Mouse (Mus musculus) midbrain, embryonic 15.5 days (tissue): ENCODE results near the gene Nqo1. TPM values are rescaled to one million over a fixed set of nuclear protein-coding genes. Genes with fewer than 3 reads are reported as not detected.

Source experiments
- ATAC-seq: fragments of 200-750 bp; cut with Nextera tagmentation; replicated peaks from 2 replicates; pipeline ENCODE4 v1.8.0; 2017; ENCODE audit warnings: moderate TSS enrichment
- H3K27ac ChIP-seq: fragments of 300-500 bp; sonication (generic); 2 replicates; pipeline ENCODE4 v1.5.1; 2015; ENCODE audit warnings: mild to moderate bottlenecking, inconsistent platforms
- H3K27me3 ChIP-seq: fragments of 300-500 bp; sonication (generic); replicated peaks from 2 replicates; pipeline ENCODE4 v1.6.1; 2015; ENCODE audit warnings: inconsistent platforms
- H3K36me3 ChIP-seq: fragments of 300-500 bp; sonication (generic); replicated peaks from 2 replicates; pipeline ENCODE4 v1.6.1; 2015; ENCODE audit warnings: inconsistent platforms
- H3K4me1 ChIP-seq: fragments of 300-500 bp; sonication (generic); 2 replicates; pipeline ENCODE4 v1.6.1; 2015; ENCODE audit warnings: inconsistent platforms
- H3K4me2 ChIP-seq: fragments of 300-500 bp; sonication (generic); 2 replicates; pipeline ENCODE4 v1.6.1; 2015; ENCODE audit warnings: inconsistent platforms, mild to moderate bottlenecking, moderate library complexity
- H3K4me3 ChIP-seq: fragments of 300-500 bp; sonication (generic); 2 replicates; pipeline ENCODE4 v1.5.1; 2015; ENCODE audit warnings: mild to moderate bottlenecking, inconsistent platforms
- H3K9ac ChIP-seq: fragments of 300-500 bp; sonication (generic); 2 replicates; pipeline ENCODE4 v1.6.1; 2015; ENCODE audit warnings: mild to moderate bottlenecking, inconsistent platforms
- H3K9me3 ChIP-seq: fragments of 300-500 bp; sonication (generic); 2 replicates; pipeline ENCODE4 v1.6.1; 2016; ENCODE audit warnings: inconsistent platforms
- WGBS: fragments of 180-500 bp; shearing (Covaris S2); methylation state at CpG from one replicate; pipeline ENCODE4 v1.1.7; 2015; ENCODE audit warnings: mixed read lengths; 5-methylcytosine and 5-hydroxymethylcytosine counted together
- polyA plus RNA-seq: library from polyadenylated mRNA; unstranded; fragments of >200 nt; fragmentation: Nextera tagmentation; extraction: Ambion mirVana; gene quantifications from 2 replicates; pipeline ENCODE4 v1.2.1, GENCODE M21; 2015

Gene Nqo1
- polyA plus RNA-seq, 1 experiment from 2014 or later, result 4.1 TPM

GRCm38 (mm10) chr8:107381666-107382065 is 21.3 kb downstream of the Nqo1 start:
- Histone ChIP-seq H3K9ac (no peak overlapping the region), H3K36me3 (peaks cover 11% of the 10 kb centered on the region; the same call in 1 of the 2 replicates), H3K27me3 (no peaks in the 10 kb centered on the region), H3K9me3 (no peaks in the 10 kb centered on the region), H3K4me3 (no peak overlapping the region), H3K27ac (no peak overlapping the region), H3K4me1 (no peaks in the 10 kb centered on the region), H3K4me2 (no peak overlapping the region)
- ATAC-seq, result no peak
- WGBS, result 95% methylated on average over 4 of the region's 4 CpGs

DNA sequence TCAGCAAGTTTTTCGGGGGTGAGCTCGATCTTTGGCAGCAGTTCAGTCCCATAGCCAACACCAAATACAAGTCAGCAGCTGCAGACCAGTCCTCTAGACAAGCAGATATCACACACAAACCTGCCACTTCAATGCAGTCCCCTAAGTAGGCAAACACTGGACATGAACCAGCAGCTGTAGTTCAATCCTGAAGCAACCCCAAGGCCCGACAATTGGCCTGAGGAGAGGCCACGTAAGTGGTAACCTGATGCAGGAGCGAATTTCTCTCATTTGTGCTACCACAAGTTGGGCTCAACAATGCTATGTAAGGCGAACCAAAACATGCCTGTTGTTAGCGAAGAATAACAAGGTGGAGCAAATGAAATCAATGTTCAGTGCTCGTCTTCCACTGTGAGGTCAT is 22.3 kb downstream of the Nqo1 start:
- Histone ChIP-seq H3K4me2 (no peak overlapping the region), H3K27me3 (no peaks in the 10 kb centered on the region), H3K36me3 (peaks cover 11% of the 10 kb centered on the region; the same call in 1 of the 2 replicates), H3K27ac (no peak overlapping the region), H3K4me1 (no peaks in the 10 kb centered on the region), H3K9ac (no peak overlapping the region), H3K4me3 (no peak overlapping the region), H3K9me3 (no peaks in the 10 kb centered on the region)
- WGBS, result 94% methylated on average over 8 of the region's 8 CpGs
- no peak for ATAC-seq

GRCm38 (mm10) chr8:107377346-107377745 is 25.7 kb downstream of the Nqo1 start:
- H3K27me3 ChIP-seq, result no peaks in the 10 kb centered on the region
- H3K36me3 ChIP-seq, result peaks cover 13% of the 10 kb centered on the region; the same call in 1 of the 2 replicates
- no peak overlapping the region for H3K4me2 ChIP-seq
- no peaks in the 10 kb centered on the region for H3K9me3 ChIP-seq
- no peak for ATAC-seq
- H3K4me1 ChIP-seq, result no peaks in the 10 kb centered on the region
- no peak overlapping the region for H3K4me3 ChIP-seq
- WGBS, result 90% methylated on average over 3 of the region's 3 CpGs
- H3K27ac ChIP-seq, result no peak overlapping the region
- H3K9ac ChIP-seq, result no peak overlapping the region

DNA sequence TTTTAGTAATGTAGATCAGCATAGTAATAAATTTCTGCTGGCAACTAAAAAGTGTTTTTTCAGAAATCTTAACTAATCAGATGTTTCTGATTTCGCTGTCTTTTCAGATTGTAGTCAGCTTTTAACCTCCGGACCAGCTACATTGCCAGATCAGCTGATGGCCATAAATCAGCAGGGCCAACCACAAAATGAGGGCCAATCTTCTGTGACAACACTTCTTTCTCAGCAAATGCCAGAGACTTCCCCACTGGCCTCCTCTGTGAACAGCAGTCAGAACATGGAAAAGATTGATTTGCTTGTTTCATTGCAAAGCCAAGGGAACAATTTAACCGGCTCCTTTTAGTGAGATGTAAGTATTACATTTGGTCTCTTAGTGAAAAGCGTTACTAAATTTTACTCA is 32.7 kb downstream of the Nqo1 start:
- 88% methylated on average over 4 of the region's 4 CpGs for WGBS
- Histone ChIP-seq H3K9ac (no peak overlapping the region), H3K27ac (no peak overlapping the region), H3K36me3 (peaks cover 52% of the 10 kb centered on the region), H3K4me1 (no peaks in the 10 kb centered on the region), H3K9me3 (no peaks in the 10 kb centered on the region), H3K4me2 (no peak overlapping the region), H3K27me3 (no peaks in the 10 kb centered on the region), H3K4me3 (no peak overlapping the region)
- no peak for ATAC-seq

Other genes starting within 250 kb of the Nqo1 start
- gene Nfat5, start 109.7 kb downstream of the Nqo1 start, polyA plus RNA-seq, result 10.8 and 12.3 TPM in 2 replicates
- 68.0 and 70.0 TPM in 2 replicates for gene Nob1, start 21.8 kb upstream of the Nqo1 start, polyA plus RNA-seq
- gene Wwp2, start 33.2 kb upstream of the Nqo1 start, polyA plus RNA-seq, result 43.0 and 44.3 TPM in 2 replicates
- 240 and 244 TPM in 2 replicates for gene Psmd7, start 185.3 kb upstream of the Nqo1 start, polyA plus RNA-seq